11 mouse cellular contexts compared by ENCODE assay signal in the genomic region with DNA sequence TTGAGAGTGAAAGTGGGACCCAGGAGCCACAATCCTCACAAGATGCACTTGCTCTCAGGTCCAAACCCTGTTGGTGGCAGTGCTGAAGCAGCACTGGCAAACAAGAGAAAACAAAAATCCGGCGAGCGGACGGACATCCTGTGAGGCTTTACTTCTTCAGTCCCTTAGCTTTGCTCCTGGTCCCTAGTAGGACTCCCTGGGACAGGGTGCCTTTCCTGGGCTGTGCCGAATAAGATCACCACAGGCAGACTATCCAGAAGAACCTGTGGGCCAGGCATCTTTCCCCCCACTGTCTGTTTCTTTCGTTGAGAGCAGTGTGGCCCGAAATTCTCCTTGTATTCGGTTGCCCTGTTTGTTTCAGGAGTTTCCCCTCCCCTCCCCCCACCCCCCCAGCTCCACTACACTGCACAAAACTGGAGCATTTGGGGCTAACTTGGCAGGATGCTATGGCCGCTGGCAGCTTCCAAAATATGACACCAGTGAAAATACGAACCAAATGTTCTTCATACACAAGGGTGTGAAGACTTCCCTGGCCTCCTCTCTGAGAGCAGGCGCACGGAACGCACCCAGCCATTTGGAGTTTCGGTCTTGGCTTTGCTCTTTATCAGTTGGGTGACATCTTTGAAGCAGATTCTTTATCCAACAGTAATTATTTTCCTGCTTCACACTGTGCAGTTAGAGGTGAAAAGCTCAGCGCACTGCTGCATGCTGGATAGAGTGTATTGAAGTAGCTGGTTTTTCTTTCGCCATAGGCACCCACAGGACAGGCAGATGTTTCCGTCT. TPM values are rescaled to one million over a fixed set of nuclear protein-coding genes. Genes with fewer than 3 reads are reported as not detected.
A peak's percentile ranks its signal among the peaks of the same experiment; 100 is the strongest.
DNase-seq lines count a peak whose midpoint lies in the region; ATAC-seq and TF ChIP-seq lines count a peak whose summit lies in the region.
"Had no signal": no experiment of that assay in that cellular context is flagged by ENCODE, and none has a peak within 500 bp of the region (broad histone marks: within the 10 kb centered on the region; RNA-seq: fewer than 3 reads in every experiment).

No protein-coding gene starts in this region.

- H3K27me3 ChIP-seq in forebrain, postnatal 0 days (ENCODE audit: insufficient read depth, low read length): no peaks in the 10 kb centered on the region
- no peaks in the 10 kb centered on the region for H3K27me3 ChIP-seq in neural tube, embryonic 15.5 days (replicated peaks)
- no peaks in the 10 kb centered on the region; the same call in 1 of the 2 replicates for H3K27me3 ChIP-seq in midbrain, embryonic 10.5 days (ENCODE audit: low read depth, poor library complexity, severe bottlenecking)
- H3K27me3 ChIP-seq: heart, embryonic 13.5 days; limb, embryonic 15.5 days had no signal

- H3K9me3 ChIP-seq in forebrain, postnatal 0 days (ENCODE audit: low read length): no peaks in the 10 kb centered on the region
- H3K9me3 ChIP-seq in neural tube, embryonic 15.5 days (replicated peaks): no peaks in the 10 kb centered on the region
- no peaks in the 10 kb centered on the region for H3K9me3 ChIP-seq in midbrain, embryonic 10.5 days (replicated peaks)
- H3K9me3 ChIP-seq: heart, embryonic 13.5 days; limb, embryonic 15.5 days had no signal

- no peaks in the 10 kb centered on the region for H3K36me3 ChIP-seq in forebrain, postnatal 0 days (ENCODE audit: insufficient read depth)
- H3K36me3 ChIP-seq in neural tube, embryonic 15.5 days: no peaks in the 10 kb centered on the region
- H3K36me3 ChIP-seq in midbrain, embryonic 10.5 days: no peaks in the 10 kb centered on the region
- H3K36me3 ChIP-seq: heart, embryonic 13.5 days; limb, embryonic 15.5 days had no signal

- peak; percentile 41 for ATAC-seq in frontal cortex, adult (ENCODE audit: low TSS enrichment)
- ATAC-seq in forebrain, postnatal 0 days: peak; percentile 80
- ATAC-seq in neural tube, embryonic 15.5 days (ENCODE audit: low FRiP score): no peak

- DNase-seq in frontal cortex, postnatal 25 days (ENCODE audit: low spot score in 2 of 2): no peak
- DNase-seq in brain, embryonic 18.5 days (ENCODE audit: low read depth, low spot score): peak; percentile 26
- DNase-seq in forebrain, postnatal 0 days: peak; percentile 63
- DNase-seq in layer of hippocampus, postnatal 36 days: peak; percentile 6 to 17
- no peak for DNase-seq in midbrain, embryonic 10.5 days (ENCODE audit: low spot score)
- no peak for DNase-seq in thymus, postnatal 14 days
- DNase-seq: adrenal gland, adult 2 months had no signal

- H3K4me3 ChIP-seq in forebrain, postnatal 0 days (ENCODE audit: low read depth, low read length): no peak overlapping the region
- no peak overlapping the region for H3K4me3 ChIP-seq in neural tube, embryonic 15.5 days (replicated peaks)
- H3K4me3 ChIP-seq in midbrain, embryonic 10.5 days: no peak overlapping the region
- H3K4me3 ChIP-seq: heart, embryonic 13.5 days; limb, embryonic 15.5 days had no signal

- no peak overlapping the region for H3K9ac ChIP-seq in forebrain, postnatal 0 days
- no peak overlapping the region for H3K9ac ChIP-seq in neural tube, embryonic 15.5 days (replicated peaks)
- H3K9ac ChIP-seq: heart, embryonic 13.5 days; limb, embryonic 15.5 days had no signal

- WGBS in forebrain, postnatal 0 days: 49% methylated on average over 17 of the region's 17 CpGs
- 80% methylated on average over 17 of the region's 17 CpGs for WGBS in neural tube, embryonic 15.5 days
- WGBS in midbrain, embryonic 10.5 days: 82% methylated on average over 17 of the region's 17 CpGs

- no peak for TF ChIP-seq CTCF in forebrain, postnatal 0 days (IDR thresholded peaks at IDR 0.05; ENCODE audit: low read depth)

- peak overlapping the region; percentile 19; the same call in 1 of the 2 replicates for H3K4me2 ChIP-seq in forebrain, postnatal 0 days (ENCODE audit: low read depth)
- H3K4me2 ChIP-seq in neural tube, embryonic 15.5 days: no peak overlapping the region
- H3K4me2 ChIP-seq: heart, embryonic 13.5 days; limb, embryonic 15.5 days had no signal

- peaks cover 4% of the 10 kb centered on the region; the same call in 1 of the 2 replicates for H3K4me1 ChIP-seq in forebrain, postnatal 0 days (ENCODE audit: insufficient read depth)
- H3K4me1 ChIP-seq in neural tube, embryonic 15.5 days: no peaks in the 10 kb centered on the region
- no peaks in the 10 kb centered on the region for H3K4me1 ChIP-seq in midbrain, embryonic 10.5 days

- H3K27ac ChIP-seq in forebrain, postnatal 0 days (ENCODE audit: low read depth, low read length): no peak overlapping the region
- H3K27ac ChIP-seq in neural tube, embryonic 15.5 days (replicated peaks): no peak overlapping the region
- H3K27ac ChIP-seq in midbrain, embryonic 10.5 days (replicated peaks): no peak overlapping the region
- H3K27ac ChIP-seq: heart, embryonic 13.5 days; limb, embryonic 15.5 days had no signal

RNA-seq across cellular contexts. Expression of gene Creb5, which starts 32.7 kb away (rescaled TPM):
- 2.3 and 2.4 TPM in 2 replicates for total RNA-seq in forebrain, postnatal 0 days (2014; rRNA removed)
- polyA plus RNA-seq in forebrain, postnatal 0 days (2015; fragmentation: Nextera tagmentation; extraction: Ambion mirVana): 1.2 and 3.2 TPM in 2 replicates
- 1 to 10 TPM; 5.0 to 5.2 TPM for total RNA-seq in layer of hippocampus, postnatal 36 days (2021)
- polyA plus RNA-seq in neural tube, embryonic 15.5 days (2015; fragmentation: Nextera tagmentation; extraction: Ambion mirVana): 5.7 TPM in 2 replicates
- polyA plus RNA-seq in midbrain, embryonic 10.5 days (2016; fragmentation: Nextera tagmentation; extraction: Ambion mirVana): 4.8 and 5.4 TPM in 2 replicates

Comparison
In these comparisons a context has a peak if more than half of its experiments do, and no peak if none do; other contexts are left out.
1. DNase-seq: peak in brain, embryonic 18.5 days (single experiment), forebrain, postnatal 0 days (single experiment) and layer of hippocampus, postnatal 36 days (2 of 2); none in frontal cortex, postnatal 25 days (0 of 2), midbrain, embryonic 10.5 days (single experiment) and thymus, postnatal 14 days (single experiment).